Mouse (Mus musculus): Measurements from ENCODE around the gene Gars. TPM values are rescaled to one million over a fixed set of nuclear protein-coding genes. Genes with fewer than 3 reads are reported as not detected.

The Gars gene
- polyA plus RNA-seq (2015; fragmentation: Nextera tagmentation; extraction: Ambion mirVana): 107 and 120 TPM in 2 replicates

DNA sequence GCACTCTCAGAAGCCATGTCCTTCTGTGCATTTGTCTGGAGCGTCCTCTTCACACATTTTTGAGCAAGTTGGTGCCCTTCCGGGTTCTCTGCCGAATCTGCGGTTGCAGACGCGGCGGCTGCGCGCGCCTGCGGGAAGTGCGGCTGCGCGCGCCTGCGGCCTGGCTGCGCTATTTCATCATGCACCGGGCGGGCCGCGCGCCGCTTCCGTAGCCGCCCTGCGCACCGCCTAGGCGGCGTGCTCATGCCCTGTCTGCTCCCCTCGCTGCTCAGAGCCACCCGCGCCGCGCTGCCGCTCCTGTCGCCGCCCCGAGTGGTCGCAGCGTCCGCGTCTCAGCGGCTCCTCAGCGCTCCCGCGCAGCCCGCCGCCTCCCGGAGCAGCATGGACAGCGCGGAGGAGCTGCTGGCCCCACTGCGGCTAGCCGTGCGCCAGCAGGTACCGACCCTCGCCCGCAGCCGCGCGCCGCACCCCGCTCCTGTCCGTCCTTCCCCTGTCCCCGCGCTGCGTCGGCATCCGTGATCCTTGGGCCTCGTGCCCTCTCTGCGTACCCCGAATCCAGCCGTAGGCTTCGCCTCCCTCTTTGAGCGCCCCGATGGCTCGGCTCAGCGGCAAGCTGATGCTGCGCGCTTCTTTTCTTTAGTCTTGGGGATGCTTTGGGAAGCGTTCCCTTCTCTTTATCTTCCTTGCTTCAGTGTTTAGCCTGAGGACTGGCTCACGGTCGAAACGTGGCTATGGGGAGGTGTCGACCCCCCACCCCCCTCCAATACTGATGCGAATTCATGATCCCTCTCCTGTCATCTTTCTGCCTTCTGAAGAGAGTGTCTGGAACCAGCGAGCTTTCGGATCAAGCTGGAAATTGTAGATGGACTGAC, at the start of gene Gars:
Gars (plus strand) TSS at position 209 of the 872 bp plus-strand sequence.
- ATAC-seq (replicated peaks; ENCODE audit: low FRiP score, low read depth) (peak; percentile 93), DNase-seq (ENCODE audit: low spot score) (peak; percentile 89)
- peak within 1 kb of the TSS; percentile 95 for H3K27ac ChIP-seq
- H3K4me3 ChIP-seq (replicated peaks; ENCODE audit: low read depth, low read length): peak within 1 kb of the TSS; percentile 72
- H3K9me3 ChIP-seq (replicated peaks; ENCODE audit: low read length): no peaks in the 10 kb centered on the region
- no peaks in the 10 kb centered on the region for H3K27me3 ChIP-seq (ENCODE audit: insufficient read depth, low read length)
- no peaks in the 10 kb centered on the region for H3K36me3 ChIP-seq (ENCODE audit: insufficient read depth, low read length)
- peak within 1 kb of the TSS; percentile 84 for H3K4me2 ChIP-seq (ENCODE audit: low read length)
- H3K4me1 ChIP-seq (replicated peaks; ENCODE audit: insufficient read depth, low read length): peaks cover 3% of the 10 kb centered on the region; the same call in 1 of the 2 replicates
- under 1% methylated on average over 84 of the region's 87 CpGs for WGBS
- peak within 1 kb of the TSS; percentile 84 for H3K9ac ChIP-seq (ENCODE audit: low read depth, low read length)
- TF ChIP-seq CTCF (IDR thresholded peaks at IDR 0.05; ENCODE audit: low read depth): peak; percentile 3; the same call in 1 of the 2 replicates

DNA sequence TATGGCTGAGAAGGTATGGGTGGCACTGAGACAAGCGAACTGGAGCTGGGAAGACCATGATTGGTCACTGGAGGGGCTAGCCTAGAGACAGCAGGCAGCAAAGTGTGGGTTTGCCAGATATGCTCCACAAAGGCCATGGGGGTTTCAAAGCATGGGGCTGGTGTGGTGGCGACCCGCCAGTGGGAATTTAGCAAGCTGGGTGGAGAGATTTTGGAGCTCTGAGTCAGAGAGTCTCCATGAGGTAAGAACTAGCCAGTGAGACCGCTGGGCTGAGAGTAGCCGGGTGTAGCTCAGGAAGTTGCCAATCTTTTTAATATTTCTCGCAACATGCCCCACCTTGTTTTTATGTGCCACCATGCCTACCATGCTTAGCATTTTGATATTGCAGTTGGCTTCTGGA, 49.7 kb upstream of the Gars start:
- 94% methylated on average over 6 of the region's 6 CpGs for WGBS
- ATAC-seq (replicated peaks; ENCODE audit: low FRiP score, low read depth): no peak
- TF ChIP-seq CTCF (IDR thresholded peaks at IDR 0.05; ENCODE audit: low read depth): no peak

DNA sequence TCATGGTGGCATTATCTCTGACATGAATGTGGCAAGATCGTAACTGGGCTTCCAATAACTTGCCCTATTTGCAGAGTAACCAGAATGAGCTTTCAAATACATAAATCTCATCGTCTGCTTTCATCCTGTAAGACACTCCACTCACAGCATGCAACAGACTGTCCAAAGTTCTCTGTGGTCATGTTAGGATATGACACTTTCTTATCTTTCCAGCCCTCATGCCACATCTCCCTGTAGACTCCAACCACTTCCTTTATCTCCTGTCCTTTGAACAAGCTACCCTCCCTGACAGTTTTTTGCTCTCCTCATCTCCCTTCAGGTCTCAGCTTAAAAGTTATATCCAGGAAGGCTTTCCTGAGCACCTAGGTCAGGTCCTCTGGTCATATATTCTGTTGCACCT, 46.6 kb upstream of the Gars start:
- H3K27me3 ChIP-seq (ENCODE audit: insufficient read depth, low read length): no peaks in the 10 kb centered on the region
- no peaks in the 10 kb centered on the region for H3K4me1 ChIP-seq (replicated peaks; ENCODE audit: insufficient read depth, low read length)
- no peak overlapping the region for H3K27ac ChIP-seq
- ATAC-seq (replicated peaks; ENCODE audit: low FRiP score, low read depth) (no peak), DNase-seq (ENCODE audit: low spot score) (no peak)
- no peak overlapping the region for H3K4me3 ChIP-seq (replicated peaks; ENCODE audit: low read depth, low read length)
- H3K36me3 ChIP-seq (ENCODE audit: insufficient read depth, low read length): no peaks in the 10 kb centered on the region
- H3K9me3 ChIP-seq (replicated peaks; ENCODE audit: low read length): no peaks in the 10 kb centered on the region
- H3K9ac ChIP-seq (ENCODE audit: low read depth, low read length): no peak overlapping the region
- TF ChIP-seq CTCF (IDR thresholded peaks at IDR 0.05; ENCODE audit: low read depth): no peak
- 80% methylated on average over 2 of the region's 2 CpGs for WGBS
- no peak overlapping the region for H3K4me2 ChIP-seq (ENCODE audit: low read length)

More for the DNA sequence above, 49.7 kb upstream of the Gars start:
- no peaks in the 10 kb centered on the region for H3K36me3 ChIP-seq (ENCODE audit: insufficient read depth, low read length)
- H3K4me1 ChIP-seq (replicated peaks; ENCODE audit: insufficient read depth, low read length): no peaks in the 10 kb centered on the region
- H3K9ac ChIP-seq (ENCODE audit: low read depth, low read length): no peak overlapping the region
- no peaks in the 10 kb centered on the region for H3K9me3 ChIP-seq (replicated peaks; ENCODE audit: low read length)
- H3K27me3 ChIP-seq (ENCODE audit: insufficient read depth, low read length): no peaks in the 10 kb centered on the region
- no peak for DNase-seq (ENCODE audit: low spot score)
- H3K27ac ChIP-seq: no peak overlapping the region
- H3K4me3 ChIP-seq (replicated peaks; ENCODE audit: low read depth, low read length): no peak overlapping the region
- no peak overlapping the region for H3K4me2 ChIP-seq (ENCODE audit: low read length)

DNA sequence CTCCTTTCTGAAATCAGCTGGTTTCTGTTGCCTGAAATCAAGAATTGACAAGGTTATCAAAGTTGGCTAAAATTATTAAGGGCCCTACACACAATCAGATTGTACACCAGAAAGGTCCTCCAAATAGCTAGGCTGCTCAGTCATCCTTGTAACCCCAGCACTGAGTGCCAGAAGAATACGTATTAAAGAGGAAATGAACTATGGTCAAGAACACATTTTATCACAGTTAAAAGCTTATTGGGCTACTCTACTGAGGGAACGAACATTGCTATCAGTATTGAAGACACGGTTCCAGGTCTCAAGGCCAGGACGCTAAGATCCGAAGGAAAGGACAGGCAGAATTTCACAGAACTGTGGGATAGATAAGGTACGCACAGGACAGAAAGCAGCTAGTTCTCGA, 45.7 kb upstream of the Gars start:
- no peak for TF ChIP-seq CTCF (IDR thresholded peaks at IDR 0.05; ENCODE audit: low read depth)
- Histone ChIP-seq H3K4me3 (replicated peaks; ENCODE audit: low read depth, low read length) (peak overlapping the region; percentile 29), H3K4me1 (replicated peaks; ENCODE audit: insufficient read depth, low read length) (no peaks in the 10 kb centered on the region), H3K9me3 (replicated peaks; ENCODE audit: low read length) (no peaks in the 10 kb centered on the region), H3K4me2 (ENCODE audit: low read length) (peak overlapping the region; percentile 69), H3K9ac (ENCODE audit: low read depth, low read length) (peak overlapping the region; percentile 35; the same call in 1 of the 2 replicates), H3K36me3 (ENCODE audit: insufficient read depth, low read length) (no peaks in the 10 kb centered on the region), H3K27ac (no peak overlapping the region), H3K27me3 (ENCODE audit: insufficient read depth, low read length) (no peaks in the 10 kb centered on the region)
- WGBS: 5% methylated on average over 7 of the region's 7 CpGs
- ATAC-seq (replicated peaks; ENCODE audit: low FRiP score, low read depth) (no peak; the same call in 1 of the 2 replicates), DNase-seq (ENCODE audit: low spot score) (no peak)

DNA sequence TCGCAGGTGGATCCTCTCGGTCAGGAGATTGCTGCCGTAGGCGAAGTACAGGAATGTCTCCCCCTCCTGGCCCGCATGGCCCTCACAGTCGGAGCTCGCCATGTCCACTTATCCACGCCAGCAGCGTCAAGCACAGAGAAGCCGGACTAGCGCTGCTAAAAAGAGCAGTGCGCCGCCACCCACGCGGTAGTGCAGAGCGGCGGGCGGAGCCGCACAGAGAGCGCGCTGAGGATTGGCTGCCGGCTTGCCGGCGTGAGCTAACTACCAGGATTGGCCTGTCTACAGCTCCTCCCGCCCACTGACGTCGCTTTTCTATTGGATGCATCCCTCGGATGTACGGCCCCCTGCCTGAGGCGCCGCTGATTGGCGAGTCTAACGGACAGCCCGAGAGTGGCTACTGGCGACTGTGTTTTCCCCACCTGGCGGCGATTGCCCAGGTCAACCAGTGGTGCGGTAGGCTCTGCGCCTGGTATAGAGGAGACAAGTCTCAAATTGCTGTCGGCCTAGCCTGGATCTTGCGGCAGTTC, 45.0 kb upstream of the Gars start, which contains the start of gene Ggct:
Ggct (minus strand) TSS at position 217 of the 527 bp plus-strand sequence.
- H3K4me2 ChIP-seq (ENCODE audit: low read length): peak within 1 kb of the TSS; percentile 69
- H3K4me1 ChIP-seq (replicated peaks; ENCODE audit: insufficient read depth, low read length): no peaks in the 10 kb centered on the region
- no peaks in the 10 kb centered on the region for H3K27me3 ChIP-seq (ENCODE audit: insufficient read depth, low read length)
- H3K36me3 ChIP-seq (ENCODE audit: insufficient read depth, low read length): no peaks in the 10 kb centered on the region
- no peaks in the 10 kb centered on the region for H3K9me3 ChIP-seq (replicated peaks; ENCODE audit: low read length)
- DNase-seq (ENCODE audit: low spot score) (peak; percentile 99), ATAC-seq (replicated peaks; ENCODE audit: low FRiP score, low read depth) (peak; percentile 100)
- H3K4me3 ChIP-seq (replicated peaks; ENCODE audit: low read depth, low read length): peak within 1 kb of the TSS; percentile 29
- peak; percentile 74 for TF ChIP-seq CTCF (IDR thresholded peaks at IDR 0.05; ENCODE audit: low read depth)
- no peak within 1 kb of the TSS for H3K27ac ChIP-seq
- WGBS: under 1% methylated on average over 41 of the region's 41 CpGs
- H3K9ac ChIP-seq (ENCODE audit: low read depth, low read length): peak within 1 kb of the TSS; percentile 35; the same call in 1 of the 2 replicates

DNA sequence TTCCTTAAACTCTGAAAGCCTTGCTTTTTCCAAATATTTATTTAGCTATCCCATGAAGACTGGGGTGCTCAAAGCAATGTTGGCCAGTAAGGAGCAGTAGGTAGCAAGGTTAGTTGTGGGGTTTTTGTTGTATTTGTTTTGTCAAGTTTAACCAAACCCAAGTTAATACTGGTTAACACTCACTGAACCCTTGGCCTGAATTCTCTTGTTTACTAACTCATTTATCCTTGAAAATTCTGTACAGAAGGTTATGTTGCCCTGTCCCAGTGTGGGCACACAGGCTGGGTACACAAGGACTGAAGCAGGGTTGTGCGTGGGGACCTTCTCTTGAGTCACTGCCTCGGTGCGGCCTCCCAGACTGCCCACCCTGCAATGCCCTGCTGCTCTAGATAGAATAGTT, 41.4 kb upstream of the Gars start:
- Histone ChIP-seq H3K27ac (no peak overlapping the region), H3K4me1 (replicated peaks; ENCODE audit: insufficient read depth, low read length) (no peaks in the 10 kb centered on the region), H3K4me2 (ENCODE audit: low read length) (no peak overlapping the region), H3K27me3 (ENCODE audit: insufficient read depth, low read length) (no peaks in the 10 kb centered on the region), H3K36me3 (ENCODE audit: insufficient read depth, low read length) (no peaks in the 10 kb centered on the region), H3K9ac (ENCODE audit: low read depth, low read length) (no peak overlapping the region), H3K4me3 (replicated peaks; ENCODE audit: low read depth, low read length) (no peak overlapping the region), H3K9me3 (replicated peaks; ENCODE audit: low read length) (no peaks in the 10 kb centered on the region)
- DNase-seq (ENCODE audit: low spot score) (no peak), ATAC-seq (replicated peaks; ENCODE audit: low FRiP score, low read depth) (no peak)
- WGBS: 85% methylated on average over 3 of the region's 3 CpGs
- no peak for TF ChIP-seq CTCF (IDR thresholded peaks at IDR 0.05; ENCODE audit: low read depth)
